Mouse (Mus musculus): ENCODE measurements around the gene Cryz.

DNA sequence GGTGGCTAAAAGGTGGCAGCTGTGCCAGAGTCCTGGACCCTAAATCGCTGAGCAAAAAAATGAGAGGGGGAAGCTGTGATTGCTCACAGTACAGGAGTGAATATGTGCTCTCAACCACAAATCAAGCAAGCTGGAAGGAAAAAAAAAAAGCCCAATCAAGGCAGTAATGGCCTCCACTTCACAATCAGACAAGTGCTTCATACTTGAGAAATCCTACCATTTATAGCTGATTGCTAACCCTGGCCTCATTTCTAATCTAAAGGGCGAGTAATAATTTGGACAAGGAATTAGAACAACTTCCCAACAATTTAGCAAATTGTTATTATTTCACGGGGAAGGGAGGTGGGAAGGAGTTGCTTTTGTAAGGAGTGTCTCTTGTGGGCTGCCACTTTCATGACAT lies 31.1 kb upstream of the Cryz start:
- no peak for TF ChIP-seq CTCF (IDR thresholded peaks at IDR 0.05; ENCODE audit: insufficient read depth, low read length)
- no peak for TF ChIP-seq POLR2A (IDR thresholded peaks at IDR 0.05; ENCODE audit: borderline replicate concordance, extremely low read depth, low read depth, low read length)
